Mouse (Mus musculus) cortical plate, adult 2 months (tissue): ENCODE measurements around the gene Hsd17b14.

Source experiments
- CTCF ChIP-seq: fragments of 200-500 bp; IDR thresholded peaks from 2 replicates; pipeline ENCODE4 v1.5.1; 2011; ENCODE audit warnings: mild to moderate bottlenecking, control low read depth, low read length; ENCODE audit not compliant: insufficient read depth; ENCODE audit errors: extremely low read depth
- POLR2A ChIP-seq: fragments of 200-500 bp; IDR thresholded peaks from 2 replicates; pipeline ENCODE4 v1.6.1; 2011; ENCODE audit warnings: mild to moderate bottlenecking, low read length, control low read depth; ENCODE audit not compliant: insufficient read depth; ENCODE audit errors: extremely low read depth

DNA sequence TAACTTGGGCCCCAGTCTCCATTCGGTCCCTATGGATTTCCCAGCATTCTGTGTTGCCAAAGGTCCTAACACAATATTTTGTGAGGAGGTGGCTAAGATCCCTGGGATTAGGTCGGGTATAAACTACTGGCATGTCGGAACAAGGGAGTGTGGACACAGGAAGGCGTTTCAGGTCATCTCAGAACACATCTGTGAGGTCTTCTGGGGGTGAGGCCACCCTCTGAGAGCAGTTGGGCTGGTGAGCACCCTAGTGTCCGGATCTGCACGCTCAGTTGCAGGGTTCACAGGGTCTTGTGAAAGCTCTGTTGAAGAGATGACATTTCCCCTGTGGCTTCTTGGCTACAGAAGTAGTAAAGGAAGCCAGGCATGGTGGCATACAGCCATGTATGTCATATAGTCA, 31.2 kb downstream of the Hsd17b14 start:
- no peak for TF ChIP-seq POLR2A
- TF ChIP-seq CTCF = no peak
